Mouse (Mus musculus) T-cell, adult 66 days (primary cell): Measurements from ENCODE around the gene Tom1l2. TPM values are rescaled to one million over a fixed set of nuclear protein-coding genes. Genes with fewer than 3 reads are reported as not detected.

ENCODE experiments used
- total RNA-seq, 2 experiments: library from RNA; stranded (reverse); gene quantifications; 3 replicates in 1 of 2; 4 replicates in 1 of 2; pipeline ENCODE4 v1.2.4; 2023

Gene Tom1l2
- 10 to 100 TPM; 32.2 to 36.6 TPM for total RNA-seq

GRCm38 (mm10) chr11:60352559-60353411 lies at the start of gene Tom1l2, which contains the start of gene Drc3:
Gene Tom1l2 (minus strand): TSS chr11:60352905.
Gene Drc3 (plus strand): TSS chr11:60353329.

GRCm38 (mm10) chr11:60222469-60223236 lies 130.1 kb downstream of the Tom1l2 start, which contains the start of gene Srebf1:
Gene Srebf1 (minus strand): TSS chr11:60222581.

Other genes starting within 250 kb of the Tom1l2 start
- gene Rai1, start 247.9 kb downstream of the Tom1l2 start, total RNA-seq: 100 to 1,000 TPM; 101 to 107 TPM
- 100 to 1,000 TPM; 148 to 151 TPM for gene Srebf1, start 130.3 kb downstream of the Tom1l2 start, total RNA-seq
- 1 to 10 TPM in 1 of 2 experiments, under 1 TPM in 1; 0.24 to 1.0 TPM for gene Drc3, start 424 bp upstream of the Tom1l2 start, total RNA-seq
- 10 to 100 TPM; 25.0 to 25.7 TPM for gene Gid4, start 64.2 kb upstream of the Tom1l2 start, total RNA-seq
- gene Atpaf2, start 65.6 kb upstream of the Tom1l2 start, total RNA-seq: 10 to 100 TPM; 24.8 to 34.1 TPM
- gene Drg2, start 101.7 kb upstream of the Tom1l2 start, total RNA-seq: 10 to 100 TPM; 60.2 to 78.1 TPM
- 1 to 10 TPM; 1.5 to 1.7 TPM for gene Myo15, start 116.4 kb upstream of the Tom1l2 start, total RNA-seq
- gene Alkbh5, start 183.5 kb upstream of the Tom1l2 start, total RNA-seq: 10 to 100 TPM; 69.8 to 78.6 TPM